Mouse (Mus musculus): ENCODE measurements at regions not wholly inside any gene's neighbourhood (a gene's known extent, or its start where the extent isn't known, plus 50 kb on each side); places are given as distances from the start of the nearest gene placed in this dataset.

DNA sequence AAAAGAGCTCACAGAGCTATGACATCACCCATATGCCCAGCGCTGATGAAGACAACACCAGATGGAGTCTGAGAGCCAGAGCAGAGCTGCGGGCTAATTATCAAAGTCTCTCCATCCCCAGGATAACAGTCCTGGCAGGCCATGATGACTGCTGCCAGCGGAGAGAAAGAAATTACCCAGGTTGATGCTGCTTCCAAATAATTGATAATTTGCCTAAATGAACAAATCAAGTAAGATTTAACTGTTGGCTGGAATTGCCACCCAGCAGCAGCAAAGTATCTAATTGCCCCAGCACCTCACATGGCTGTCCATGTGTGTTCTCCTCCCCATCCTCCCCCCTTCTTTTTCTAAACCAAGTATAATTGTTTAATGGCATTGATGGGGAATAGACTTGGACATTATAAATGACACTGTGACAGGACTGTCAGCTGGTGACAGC is 301.7 kb upstream of the Camk1g start:
- TF ChIP-seq CTCF (IDR thresholded peaks at IDR 0.05; ENCODE audit: low read depth, low read length) (no peak), POLR2A (IDR thresholded peaks at IDR 0.05; ENCODE audit: borderline replicate concordance, low read depth, low read length) (no peak)
- H3K27ac ChIP-seq (ENCODE audit: insufficient read depth, low read depth, low read length), result no peak overlapping the region
- no peaks in the 10 kb centered on the region for H3K4me1 ChIP-seq (ENCODE audit: control insufficient read depth, insufficient read depth, low read length)
- H3K4me3 ChIP-seq (ENCODE audit: insufficient read depth, low read length), result no peak overlapping the region

GRCm38 (mm10) chr1:193671046-193671445 is 300.9 kb upstream of the Camk1g start:
- Histone ChIP-seq H3K27ac (ENCODE audit: insufficient read depth, low read depth, low read length) (no peak overlapping the region), H3K4me1 (ENCODE audit: control insufficient read depth, insufficient read depth, low read length) (no peaks in the 10 kb centered on the region), H3K4me3 (ENCODE audit: insufficient read depth, low read length) (no peak overlapping the region)
- TF ChIP-seq CTCF (IDR thresholded peaks at IDR 0.05; ENCODE audit: low read depth, low read length) (no peak), POLR2A (IDR thresholded peaks at IDR 0.05; ENCODE audit: borderline replicate concordance, low read depth, low read length) (no peak)

- TF ChIP-seq CTCF (IDR thresholded peaks at IDR 0.05; ENCODE audit: low read depth, low read length) (no peak), POLR2A (IDR thresholded peaks at IDR 0.05; ENCODE audit: borderline replicate concordance, low read depth, low read length) (no peak)
- no peak overlapping the region for H3K4me3 ChIP-seq (ENCODE audit: insufficient read depth, low read length)
- H3K27ac ChIP-seq (ENCODE audit: insufficient read depth, low read depth, low read length), result no peak overlapping the region
- no peaks in the 10 kb centered on the region for H3K4me1 ChIP-seq (ENCODE audit: control insufficient read depth, insufficient read depth, low read length)
Observed at GRCm38 (mm10) chr1:193670008-193670407, 299.9 kb upstream of the Camk1g start.

GRCm38 (mm10) chr1:193668841-193669240 is 298.7 kb upstream of the Camk1g start:
- Histone ChIP-seq H3K27ac (ENCODE audit: insufficient read depth, low read depth, low read length) (no peak overlapping the region), H3K4me3 (ENCODE audit: insufficient read depth, low read length) (no peak overlapping the region), H3K4me1 (ENCODE audit: control insufficient read depth, insufficient read depth, low read length) (no peaks in the 10 kb centered on the region)
- TF ChIP-seq POLR2A (IDR thresholded peaks at IDR 0.05; ENCODE audit: borderline replicate concordance, low read depth, low read length), result no peak
- no peak for TF ChIP-seq CTCF (IDR thresholded peaks at IDR 0.05; ENCODE audit: low read depth, low read length)

DNA sequence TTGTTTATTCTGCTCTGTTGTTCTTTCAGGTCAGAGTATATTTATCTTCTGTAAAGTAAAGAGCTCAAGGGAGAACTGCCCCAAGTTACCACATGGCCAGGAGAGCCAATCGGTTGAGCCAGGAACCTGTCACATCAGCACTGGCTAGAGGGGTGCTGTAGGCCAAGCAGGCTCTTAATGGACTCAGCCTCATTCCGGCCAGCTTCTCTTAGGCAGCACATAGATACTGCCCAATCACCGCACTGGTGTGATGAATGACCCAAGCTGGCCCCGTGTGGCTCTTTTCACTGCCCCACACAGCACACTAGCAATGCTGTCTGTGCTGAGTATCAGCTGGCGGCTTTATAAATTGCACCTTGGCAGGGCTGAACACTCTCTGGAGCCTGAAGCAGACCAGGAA is 295.8 kb upstream of the Camk1g start:
- TF ChIP-seq CTCF (IDR thresholded peaks at IDR 0.05; ENCODE audit: low read depth, low read length), result no peak
- TF ChIP-seq POLR2A (IDR thresholded peaks at IDR 0.05; ENCODE audit: borderline replicate concordance, low read depth, low read length), result no peak
- no peak overlapping the region for H3K4me3 ChIP-seq (ENCODE audit: insufficient read depth, low read length)
- H3K4me1 ChIP-seq (ENCODE audit: control insufficient read depth, insufficient read depth, low read length), result no peaks in the 10 kb centered on the region
- no peak overlapping the region for H3K27ac ChIP-seq (ENCODE audit: insufficient read depth, low read depth, low read length)

GRCm38 (mm10) chr1:193664569-193664968 is 294.5 kb upstream of the Camk1g start:
- H3K4me1 ChIP-seq (ENCODE audit: control insufficient read depth, insufficient read depth, low read length), result no peaks in the 10 kb centered on the region
- no peak overlapping the region for H3K4me3 ChIP-seq (ENCODE audit: insufficient read depth, low read length)
- TF ChIP-seq POLR2A (IDR thresholded peaks at IDR 0.05; ENCODE audit: borderline replicate concordance, low read depth, low read length) (no peak), CTCF (IDR thresholded peaks at IDR 0.05; ENCODE audit: low read depth, low read length) (no peak)
- H3K27ac ChIP-seq (ENCODE audit: insufficient read depth, low read depth, low read length), result no peak overlapping the region

- no peak overlapping the region for H3K4me3 ChIP-seq (ENCODE audit: insufficient read depth, low read length)
- TF ChIP-seq CTCF (IDR thresholded peaks at IDR 0.05; ENCODE audit: low read depth, low read length) (no peak), POLR2A (IDR thresholded peaks at IDR 0.05; ENCODE audit: borderline replicate concordance, low read depth, low read length) (no peak)
- H3K27ac ChIP-seq (ENCODE audit: insufficient read depth, low read depth, low read length), result no peak overlapping the region
- H3K4me1 ChIP-seq (ENCODE audit: control insufficient read depth, insufficient read depth, low read length), result no peaks in the 10 kb centered on the region
Observed at GRCm38 (mm10) chr1:193663587-193663986, 293.5 kb upstream of the Camk1g start.

GRCm38 (mm10) chr1:193662166-193662890 is 292.2 kb upstream of the Camk1g start:
- H3K4me3 ChIP-seq (ENCODE audit: insufficient read depth, low read length), result no peak overlapping the region

GRCm38 (mm10) chr1:193661377-193661776 is 291.3 kb upstream of the Camk1g start:
- no peaks in the 10 kb centered on the region for H3K4me1 ChIP-seq (ENCODE audit: control insufficient read depth, insufficient read depth, low read length)
- TF ChIP-seq POLR2A (IDR thresholded peaks at IDR 0.05; ENCODE audit: borderline replicate concordance, low read depth, low read length) (no peak), CTCF (IDR thresholded peaks at IDR 0.05; ENCODE audit: low read depth, low read length) (no peak)
- no peak overlapping the region for H3K4me3 ChIP-seq (ENCODE audit: insufficient read depth, low read length)
- no peak overlapping the region for H3K27ac ChIP-seq (ENCODE audit: insufficient read depth, low read depth, low read length)

More at GRCm38 (mm10) chr1:193662166-193662890, 292.2 kb upstream of the Camk1g start:
- Histone ChIP-seq H3K27ac (ENCODE audit: insufficient read depth, low read depth, low read length) (no peak overlapping the region), H3K4me1 (ENCODE audit: control insufficient read depth, insufficient read depth, low read length) (no peaks in the 10 kb centered on the region)
- TF ChIP-seq POLR2A (IDR thresholded peaks at IDR 0.05; ENCODE audit: borderline replicate concordance, low read depth, low read length) (no peak), CTCF (IDR thresholded peaks at IDR 0.05; ENCODE audit: low read depth, low read length) (no peak)

- H3K4me1 ChIP-seq (ENCODE audit: control insufficient read depth, insufficient read depth, low read length), result no peaks in the 10 kb centered on the region
- H3K4me3 ChIP-seq (ENCODE audit: insufficient read depth, low read length), result no peak overlapping the region
- H3K27ac ChIP-seq (ENCODE audit: insufficient read depth, low read depth, low read length), result no peak overlapping the region
- no peak for TF ChIP-seq CTCF (IDR thresholded peaks at IDR 0.05; ENCODE audit: low read depth, low read length)
Observed at GRCm38 (mm10) chr1:193655076-193655677, 285.1 kb upstream of the Camk1g start.
